Mouse (Mus musculus) heart, postnatal 36 days (tissue): Measurements from ENCODE around the gene Adam29. TPM values are rescaled to one million over a fixed set of nuclear protein-coding genes. Genes with fewer than 3 reads are reported as not detected.

Source experiments
- DNase-seq, 2 experiments: peaks; one replicate each; pipeline ENCODE4 v3.0.0; 2021 to 2022
- intact Hi-C: fragments of 180-260 bp; cut with DNase I; formaldehyde crosslinking; loops from one replicate; pipeline ENCODE4 v1.15.1; 2025
- total RNA-seq, 2 experiments: library from RNA; stranded (reverse); gene quantifications; 2 replicates each; pipeline ENCODE4 v1.2.3; 2021

Adam29 gene
- total RNA-seq, result not detected

DNA sequence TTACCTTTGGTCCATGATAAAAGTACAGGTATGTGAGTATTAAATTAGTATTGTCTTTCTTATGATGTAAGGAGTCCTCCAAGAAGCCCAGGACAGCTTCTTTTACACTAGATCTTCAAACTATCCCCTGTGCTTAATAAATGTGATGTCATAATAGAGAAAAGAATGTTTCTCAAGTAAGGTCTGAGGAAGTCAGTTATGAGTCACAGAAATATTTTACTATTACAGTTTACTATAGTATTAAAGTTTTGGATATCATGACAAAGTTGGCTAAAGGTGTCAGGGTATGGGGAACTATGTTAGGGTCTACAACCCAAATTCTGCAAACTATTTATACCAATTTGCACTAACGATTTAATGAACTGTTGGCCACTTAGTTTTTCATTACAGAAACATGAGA is at the start of gene Adam29:
TSS of gene Adam29 (minus strand) at position 101 of the 400 bp plus-strand sequence.
- DNase-seq, result no peak
- intact Hi-C loops, result no loop called here

DNA sequence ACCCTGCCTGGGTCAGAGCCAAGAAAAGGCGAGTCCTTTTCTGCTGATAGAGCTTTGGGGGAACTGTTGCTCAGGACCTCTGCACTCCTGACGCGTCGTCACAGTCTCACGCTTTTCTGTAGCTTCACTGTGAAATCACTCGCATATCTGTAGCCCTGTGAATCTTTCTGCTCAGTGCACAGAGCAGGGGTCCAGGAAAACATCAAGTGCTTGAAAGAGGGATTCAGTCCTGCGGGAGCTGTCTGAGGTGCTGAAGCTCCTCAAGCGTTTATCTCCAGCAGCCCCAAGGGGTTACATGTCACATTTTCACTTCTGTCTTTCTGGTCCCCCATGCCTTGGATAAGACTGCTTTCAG is 33.8 kb upstream of the Adam29 start:
- DNase-seq, result no peak
- intact Hi-C loops, result no loop called here

- intact Hi-C loops, result no loop called here
- DNase-seq, result no peak
These were observed 33.2 kb upstream of the Adam29 start, which contains the start of gene Glra3 for GRCm38 (mm10) chr8:55939870-55940525. TSS of gene Glra3 (plus strand) at chr8:55940460.

Other genes starting within 250 kb of the Adam29 start
- gene Glra3, start 33.5 kb upstream of the Adam29 start, total RNA-seq, result not detected